Mouse (Mus musculus) embryo, embryonic 10 days (tissue): Measurements from ENCODE around the gene Cldn9.

Source experiments
- DNase-seq: peaks from one replicate; pipeline ENCODE4 v3.0.0-alpha.2; 2015; ENCODE audit warnings: low spot score

Gene Cldn9

DNA sequence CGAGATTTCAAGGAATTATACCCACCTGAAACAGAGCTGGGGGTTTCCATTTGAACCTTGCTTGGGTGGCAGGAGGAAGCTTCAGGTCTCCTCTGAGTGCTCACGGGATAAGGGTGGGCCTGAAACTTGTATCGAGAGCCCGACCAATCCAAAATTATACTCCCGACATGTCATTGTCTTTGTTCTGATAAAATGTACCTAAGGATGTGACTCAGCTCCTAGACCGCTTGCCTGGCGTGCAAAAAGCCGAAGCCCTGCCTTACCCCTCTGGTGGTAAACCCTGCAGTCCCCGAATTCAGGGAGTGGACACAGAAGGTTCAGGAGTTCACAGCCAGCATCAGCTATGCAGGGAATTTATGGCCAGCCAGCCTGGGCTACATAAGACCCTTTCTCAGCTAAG lies 3.5 kb downstream of the Cldn9 start:
- no peak for DNase-seq

DNA sequence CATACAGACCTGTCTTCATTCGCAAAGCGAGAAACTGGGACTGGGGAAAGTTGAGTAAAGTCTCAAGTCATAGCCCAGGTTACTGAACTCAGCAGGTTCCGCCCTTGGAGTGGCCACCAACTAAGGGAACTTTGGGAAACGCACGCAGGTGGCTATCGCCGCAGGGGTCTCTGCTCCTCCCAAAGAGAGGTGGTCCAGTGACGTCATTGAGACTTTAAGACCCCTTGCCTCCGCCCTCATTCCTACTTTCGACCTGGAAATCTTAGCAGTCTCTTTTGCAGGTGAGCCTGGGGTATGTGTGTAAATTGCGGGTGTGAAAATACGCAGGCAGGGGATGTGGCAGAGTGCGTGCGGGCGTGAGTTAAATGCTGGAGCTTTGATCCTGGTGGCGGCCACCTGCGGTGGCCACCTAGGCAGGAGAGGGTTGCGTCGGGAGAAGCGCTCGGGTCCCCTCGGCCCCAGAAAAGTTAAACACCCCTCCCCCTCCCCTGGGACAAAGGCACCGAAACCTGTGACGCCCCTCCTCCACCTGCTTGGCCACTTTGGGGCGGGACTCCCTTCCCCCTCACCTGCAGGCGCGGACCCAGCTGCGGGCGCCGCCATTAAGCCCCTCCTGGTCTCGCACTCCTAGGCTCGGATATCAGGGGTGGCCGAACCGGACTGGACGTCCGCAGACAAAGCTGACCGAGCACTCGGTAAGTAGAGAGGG lies 4.5 kb downstream of the Cldn9 start, which contains the start of gene Cldn6:
Gene Cldn6, plus strand, starts transcription at position 123 of the 709 bp plus-strand sequence.
- DNase-seq = peak; percentile 55

DNA sequence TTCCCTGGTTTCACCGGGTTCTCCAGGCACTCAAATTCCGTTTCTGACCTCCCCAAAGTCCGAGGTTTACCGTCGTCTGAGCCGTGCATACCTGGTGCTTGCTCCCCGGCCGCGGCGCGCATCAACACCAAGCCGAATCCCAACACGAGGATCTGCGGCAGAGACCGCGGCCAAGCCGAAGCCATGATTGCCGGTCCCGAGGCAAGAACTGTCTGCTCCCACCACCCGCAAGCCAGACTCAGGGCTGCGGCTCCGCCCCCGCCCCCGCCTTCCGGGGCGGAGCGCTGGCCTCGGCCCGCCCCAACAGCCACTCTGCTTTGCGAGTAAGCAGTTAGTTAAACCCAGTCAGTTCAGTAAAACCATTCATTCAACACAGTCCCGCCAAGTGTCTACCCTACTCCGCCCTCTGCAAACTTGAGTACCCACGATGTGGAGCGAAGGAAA lies 6.6 kb downstream of the Cldn9 start, which contains the start of gene Tnfrsf12a:
Gene Tnfrsf12a, minus strand, starts transcription at position 233 of the 444 bp plus-strand sequence.
- peak; percentile 82 for DNase-seq

DNA sequence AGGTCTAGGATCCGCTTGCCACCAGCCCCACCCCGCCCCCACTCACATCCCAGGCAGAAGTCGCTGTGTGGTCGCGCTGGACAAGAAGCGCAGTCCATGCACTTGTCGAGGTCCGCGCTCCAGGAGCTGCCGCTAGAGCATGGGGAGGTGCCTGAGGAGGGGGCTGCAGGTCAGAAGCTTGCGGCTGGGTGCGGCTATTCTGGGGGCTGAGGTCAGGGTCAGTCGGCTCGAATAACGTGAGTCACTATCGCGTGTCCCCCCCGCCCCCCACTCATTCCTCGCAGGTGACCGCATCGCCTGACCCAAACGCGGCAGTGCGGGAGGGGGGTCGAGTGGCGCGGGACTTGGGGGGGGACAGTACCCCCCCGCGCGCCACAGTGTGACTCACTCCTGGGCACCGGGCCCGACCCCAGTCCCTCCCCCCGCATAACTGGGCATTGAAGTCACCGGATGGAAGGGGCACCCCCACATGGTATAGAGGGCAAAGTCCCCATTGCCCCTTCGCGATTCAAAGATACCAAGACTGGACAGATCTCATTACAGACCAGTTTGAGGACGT lies 7.3 kb downstream of the Cldn9 start:
- peak; percentile 57 for DNase-seq

- peak; percentile 54 for DNase-seq
Measured at GRCm38 (mm10) chr17:23675564-23676281, 8.1 kb downstream of the Cldn9 start.

GRCm38 (mm10) chr17:23675127-23675526 lies 8.7 kb downstream of the Cldn9 start:
- DNase-seq = no peak

GRCm38 (mm10) chr17:23674271-23674952 lies 9.4 kb downstream of the Cldn9 start:
- DNase-seq = no peak

DNA sequence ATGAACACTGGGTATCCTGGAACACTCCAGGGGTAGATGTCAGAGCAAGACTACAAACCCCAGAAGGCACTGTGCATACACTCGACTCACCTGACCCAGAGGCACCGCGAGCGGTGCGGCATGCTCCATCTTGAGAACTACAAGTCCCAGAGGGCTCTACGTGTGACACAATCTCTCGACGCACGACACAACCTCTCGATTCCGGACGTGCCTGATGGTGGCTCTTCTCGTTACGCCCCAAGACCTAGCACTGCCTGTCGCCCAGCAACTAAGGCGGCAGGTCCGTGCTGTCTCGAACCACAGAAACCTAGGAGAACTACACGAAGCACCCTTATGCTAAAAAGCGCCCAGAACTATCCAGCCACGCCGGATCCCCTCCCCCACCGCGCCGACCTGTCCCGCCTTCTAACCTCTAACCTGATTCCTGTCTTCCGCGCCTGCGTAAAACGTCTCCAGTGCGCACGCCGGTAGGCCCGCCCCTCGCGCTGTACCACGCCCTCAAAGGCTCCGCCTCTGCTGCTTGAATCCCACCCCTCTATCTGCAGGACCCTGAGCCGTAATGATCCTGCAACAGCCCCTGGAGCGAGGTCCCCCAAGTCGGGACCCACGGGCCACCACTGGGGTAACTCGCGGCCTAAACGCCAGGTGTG lies 10.3 kb downstream of the Cldn9 start, which contains the start of the genes Hcfc1r1 and Thoc6:
Gene Hcfc1r1, plus strand, starts transcription at position 173 of the 650 bp plus-strand sequence.
Gene Thoc6, minus strand, starts transcription at position 459 of the 650 bp plus-strand sequence.
- peak; percentile 96 for DNase-seq

- no peak for DNase-seq
Measured at GRCm38 (mm10) chr17:23672761-23673160, 11.1 kb downstream of the Cldn9 start.

DNA sequence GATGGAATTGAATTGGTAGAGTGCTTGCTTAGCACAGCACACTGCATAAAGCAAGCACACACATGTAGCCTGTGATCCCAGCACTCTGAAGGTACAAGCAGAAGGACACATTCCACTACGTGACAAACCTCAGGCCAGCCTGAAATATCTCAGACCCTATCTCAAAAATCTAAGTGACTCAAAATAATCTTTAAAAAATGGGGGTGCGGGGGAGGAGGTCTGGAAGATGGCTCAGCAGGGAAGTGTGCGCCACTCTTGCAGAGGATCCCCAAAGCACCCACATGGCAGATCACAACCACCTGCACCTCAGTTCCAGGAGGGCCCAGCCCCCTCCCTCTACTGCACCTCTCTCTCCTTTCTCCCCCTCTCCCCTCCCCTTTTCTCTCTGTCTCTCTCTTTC lies 12.3 kb downstream of the Cldn9 start:
- DNase-seq = no peak

DNA sequence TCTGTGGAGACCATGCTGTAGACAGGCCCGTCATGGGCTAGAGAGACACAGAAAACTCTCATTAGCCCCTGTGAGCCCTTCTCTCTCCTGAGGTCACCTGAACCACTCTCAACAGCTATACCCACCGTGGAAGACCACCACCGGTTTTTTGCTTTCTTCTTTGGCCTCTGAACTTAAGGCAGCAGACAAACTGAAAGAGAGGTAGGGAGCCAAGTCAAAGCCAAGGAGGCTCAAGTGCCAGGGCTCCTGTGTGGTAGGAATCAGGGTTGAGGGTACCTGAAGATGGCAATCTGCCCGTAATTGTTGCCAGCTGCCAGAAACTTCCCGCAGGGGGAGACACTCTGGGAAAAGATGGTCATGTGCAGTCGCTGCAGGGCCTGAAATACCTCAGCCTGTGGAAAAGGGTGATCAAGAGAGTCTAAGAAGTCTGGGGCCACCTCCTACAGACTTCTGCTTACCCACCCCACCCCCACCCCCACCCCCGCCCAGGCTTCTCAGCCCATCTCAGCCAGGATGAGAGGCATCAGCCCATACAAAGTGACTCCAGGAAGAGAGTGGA lies 13.2 kb downstream of the Cldn9 start:
- DNase-seq = no peak

DNA sequence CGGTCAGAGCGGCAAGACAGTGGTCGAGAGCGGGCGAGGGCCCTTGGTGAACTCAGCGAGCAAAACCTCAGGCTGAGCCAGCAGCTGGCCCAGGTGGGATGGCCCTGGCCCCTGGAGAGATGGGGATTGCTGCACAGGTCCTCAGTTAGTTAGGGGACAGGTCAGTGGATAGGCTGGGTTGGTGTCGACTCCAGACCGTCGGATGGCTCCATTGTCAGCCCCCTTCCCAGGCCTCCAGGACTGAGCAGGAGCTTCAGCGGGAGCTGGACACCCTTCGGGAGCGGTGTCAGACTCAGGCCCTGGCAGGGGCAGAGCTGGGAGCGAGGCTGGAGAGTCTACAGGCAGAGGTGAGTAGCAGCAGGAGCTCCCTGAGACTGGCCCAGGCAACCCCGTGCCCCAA lies 18.3 kb downstream of the Cldn9 start:
- DNase-seq = no peak

- peak; percentile 73 for DNase-seq
Measured at GRCm38 (mm10) chr17:23664556-23665021, 19.2 kb downstream of the Cldn9 start.

DNA sequence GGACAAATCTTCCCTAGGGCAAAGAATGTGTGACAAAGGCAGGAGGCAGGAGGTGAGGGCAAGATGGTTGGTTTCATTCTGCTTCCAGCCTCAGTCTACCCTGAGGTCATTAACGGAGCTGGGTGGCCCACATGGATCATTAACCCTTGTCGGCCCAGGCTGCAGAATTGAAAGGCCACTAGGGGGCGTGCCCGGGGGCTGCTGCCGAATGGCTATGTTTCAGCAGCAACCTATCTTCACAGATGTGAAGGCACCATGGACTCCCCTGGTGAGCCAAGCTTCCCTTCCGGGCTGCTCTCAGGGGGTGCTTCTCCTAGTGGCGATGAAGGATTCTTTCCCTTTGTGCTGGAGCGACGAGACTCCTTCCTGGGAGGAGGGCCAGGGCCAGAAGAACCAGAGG lies 22.3 kb downstream of the Cldn9 start:
- no peak for DNase-seq

DNA sequence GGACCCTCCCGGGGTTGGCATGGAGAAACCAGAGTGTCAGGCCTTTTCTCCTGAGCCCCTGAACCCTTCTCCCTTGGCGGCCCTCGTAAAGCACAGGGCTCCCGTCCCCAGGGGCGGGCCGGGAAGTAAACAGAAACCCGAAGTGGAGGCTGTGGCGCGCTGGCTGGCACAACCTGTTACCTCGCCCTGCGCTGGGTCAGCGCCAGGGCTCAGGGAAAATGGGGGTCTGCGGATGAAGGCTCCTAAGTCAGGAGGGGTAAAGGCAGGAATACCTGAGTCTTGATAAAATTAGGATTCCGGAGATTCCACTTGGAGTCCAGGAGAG lies 23.0 kb downstream of the Cldn9 start:
- no peak for DNase-seq

DNA sequence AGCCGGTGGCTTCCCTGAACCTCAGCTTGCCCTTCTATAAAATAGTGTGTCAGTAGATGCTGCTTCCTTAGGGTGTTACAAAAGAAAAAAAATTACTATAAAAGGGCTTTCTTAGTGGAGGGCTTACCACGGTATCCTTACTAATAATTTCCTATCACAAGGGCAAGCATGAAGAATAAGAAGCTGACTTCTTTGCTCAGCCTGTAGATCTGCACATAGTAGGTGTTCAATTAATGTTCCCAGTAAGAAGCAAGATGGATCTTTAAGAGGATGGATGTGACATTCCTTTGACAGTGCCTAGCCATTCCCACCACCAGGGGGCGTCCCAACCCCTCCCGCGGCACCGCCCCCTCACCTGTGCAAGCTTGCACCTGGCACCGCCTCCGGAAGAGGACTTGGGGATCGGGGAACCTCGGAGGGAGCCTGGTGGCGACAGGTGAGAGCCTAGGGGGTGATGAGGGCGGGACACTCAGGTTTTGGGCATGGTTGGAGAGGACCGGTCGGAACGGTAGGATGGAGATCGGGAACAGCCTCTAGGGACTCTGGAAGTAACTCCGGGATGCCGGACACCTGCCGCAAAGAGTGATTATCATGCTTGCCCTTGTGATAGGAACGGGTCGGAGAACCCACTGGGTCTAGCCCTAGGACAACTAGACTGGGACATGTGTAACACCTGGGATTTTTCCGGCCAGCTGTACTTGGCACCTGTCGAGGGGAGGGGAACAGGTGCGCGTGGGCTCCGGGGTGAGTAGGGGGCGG lies 23.5 kb downstream of the Cldn9 start, which contains the start of gene Bicdl2:
Gene Bicdl2, plus strand, starts transcription at position 390 of the 759 bp plus-strand sequence.
- DNase-seq = no peak

- DNase-seq = no peak
Measured at GRCm38 (mm10) chr17:23658450-23658849, 25.4 kb downstream of the Cldn9 start.

DNA sequence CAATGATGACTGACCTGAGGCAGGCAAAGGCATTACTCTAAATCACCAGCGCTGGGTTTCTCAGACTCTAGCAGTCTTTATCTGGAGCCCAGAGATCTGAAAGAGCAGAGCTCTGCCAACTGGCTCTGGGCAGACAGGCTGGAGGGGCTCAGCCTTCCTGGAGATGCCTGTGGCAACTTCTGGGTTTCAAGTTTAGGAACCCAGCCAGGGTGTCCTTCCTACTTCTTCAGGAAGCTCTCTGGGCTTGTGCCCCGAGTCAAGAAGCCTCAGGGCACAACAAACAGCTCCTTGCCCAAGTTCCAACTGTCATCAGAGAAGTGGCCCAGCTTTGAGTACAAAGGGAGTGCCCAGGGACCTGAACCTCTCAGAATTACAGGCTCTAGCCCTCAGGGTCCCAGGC lies 29.4 kb downstream of the Cldn9 start:
- DNase-seq = no peak

GRCm38 (mm10) chr17:23654001-23654400 lies 29.8 kb downstream of the Cldn9 start:
- no peak for DNase-seq

DNA sequence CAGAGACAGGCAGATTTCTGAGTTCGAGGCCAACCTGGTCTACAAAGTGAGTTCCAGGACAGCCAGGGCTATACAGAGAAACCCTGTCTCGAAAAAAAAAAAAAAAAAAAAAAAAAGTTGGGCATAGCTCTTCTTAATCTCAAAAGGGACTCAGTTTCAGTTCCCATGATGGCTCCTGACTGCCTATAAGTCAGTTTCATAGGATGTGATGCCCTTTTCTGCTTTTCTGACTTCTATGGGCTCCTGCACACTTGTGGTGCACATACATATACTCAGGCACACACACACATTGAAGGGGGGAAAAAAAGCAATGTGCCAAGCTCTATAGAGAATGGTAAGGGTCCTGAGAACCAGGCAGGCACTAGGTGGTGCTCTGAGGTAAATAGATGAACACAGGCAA lies 30.5 kb downstream of the Cldn9 start:
- DNase-seq = no peak

DNA sequence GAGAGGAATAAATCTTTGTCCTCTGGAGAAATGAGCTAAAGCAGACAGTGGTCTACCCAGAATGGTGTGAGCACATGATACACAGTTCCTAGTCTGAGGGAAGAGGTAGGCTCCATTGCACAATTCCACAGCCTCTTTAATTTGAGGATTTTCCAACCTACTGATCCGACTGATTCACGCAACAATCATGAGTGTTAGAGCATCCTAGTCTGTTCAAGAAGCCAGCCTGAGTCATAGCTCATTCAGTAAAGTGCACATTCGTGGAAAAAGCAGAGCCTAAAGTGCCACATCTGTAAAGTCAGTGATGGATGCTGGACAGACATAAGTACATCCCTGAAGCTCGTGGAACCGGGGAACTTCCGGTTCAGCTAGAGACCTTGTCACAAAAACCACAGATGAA lies 32.5 kb downstream of the Cldn9 start:
- DNase-seq = no peak
